Mouse (Mus musculus) adrenal gland, postnatal 4 days (tissue): Measurements from ENCODE around the gene Ttll10. TPM values are rescaled to one million over a fixed set of nuclear protein-coding genes. Genes with fewer than 3 reads are reported as not detected.

Experiments
- DNase-seq, 2 experiments: peaks; one replicate each; pipeline ENCODE4 v3.0.0; 2021 to 2022; ENCODE audit warnings: low spot score in 2 of 2, mixed read lengths in 2 of 2
- long read RNA-seq, 2 experiments: library from polyadenylated mRNA; stranded (forward); transcript quantifications; one replicate each; pipeline ENCODE4 v2.0.0; 2021
- total RNA-seq, 2 experiments: library from RNA; stranded (reverse); gene quantifications; 2 replicates each; pipeline ENCODE4 v1.2.3; 2021

Ttll10 gene
- total RNA-seq = 1 to 10 TPM in 1 of 2 experiments, under 1 TPM in 1; 0.59 to 5.0 TPM
- long read RNA-seq, experiment 1 = 0 reads
- long read RNA-seq, experiment 2, partial matches to known transcripts = 0 of 2 reads
- long read RNA-seq, experiment 2, other reads (novel, unspliced or antisense) = 2 of 2 reads

DNA sequence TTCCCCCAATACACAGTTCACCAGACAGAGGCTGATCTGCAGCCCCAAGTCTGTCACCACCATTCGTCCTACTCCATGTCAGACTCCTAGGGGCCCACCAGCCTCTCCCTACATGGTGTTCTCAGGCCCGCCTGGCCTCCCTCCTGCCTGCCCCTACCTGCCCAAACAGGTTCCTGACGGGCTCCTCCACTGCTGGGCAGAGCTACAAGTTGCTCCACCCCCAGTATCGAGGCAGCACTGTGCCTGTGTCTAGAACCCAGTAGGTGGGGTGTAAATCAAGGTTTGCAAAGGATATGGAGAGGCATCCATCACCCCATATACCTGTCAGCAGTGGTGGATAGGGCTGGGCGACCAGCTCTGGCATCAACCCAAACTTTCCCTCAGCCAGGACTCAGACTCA is at the start of gene Ttll10:
Ttll10 (minus strand) TSS at position 154 of the 400 bp plus-strand sequence.
- DNase-seq = no peak

DNA sequence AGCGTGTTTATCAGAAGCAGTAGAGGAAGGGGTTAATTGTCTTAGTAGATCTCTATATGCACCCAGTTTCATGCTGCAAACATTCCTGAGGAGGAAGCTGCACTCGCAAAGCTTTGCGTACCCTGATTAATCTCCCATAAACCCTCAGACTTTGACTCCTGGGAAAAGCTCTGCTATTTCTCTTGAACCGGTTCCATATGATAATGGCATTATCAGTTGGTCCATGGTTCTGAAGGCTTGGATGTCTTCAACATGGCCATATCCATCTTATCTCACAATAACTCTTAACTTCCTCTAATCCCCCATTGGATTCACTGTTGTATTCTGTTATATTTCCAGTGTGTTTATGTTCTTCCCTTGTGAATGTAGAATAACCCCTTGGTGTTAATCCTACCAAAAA is 44.1 kb upstream of the Ttll10 start:
- no peak for DNase-seq

DNA sequence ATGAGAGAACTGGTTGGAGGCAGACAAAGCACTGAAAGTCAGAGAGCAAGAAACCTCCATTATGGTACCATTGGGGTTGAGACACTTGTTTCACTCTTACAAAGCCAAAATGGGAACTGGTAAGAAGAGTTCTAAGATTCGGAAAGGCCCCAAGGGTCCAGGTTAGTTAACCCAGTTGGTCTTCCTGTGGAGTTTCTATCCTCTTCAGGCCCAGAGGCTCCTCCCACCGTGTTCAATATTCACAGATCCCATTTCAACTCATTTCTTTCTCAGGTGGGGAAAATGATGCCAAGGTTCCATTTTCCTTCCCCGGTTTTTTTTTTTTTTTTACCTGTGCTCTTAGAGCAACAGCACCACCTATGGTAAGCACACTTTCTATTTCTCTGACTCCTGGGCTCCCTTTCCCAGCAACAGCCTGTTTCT is 42.3 kb upstream of the Ttll10 start:
- no peak for DNase-seq

DNA sequence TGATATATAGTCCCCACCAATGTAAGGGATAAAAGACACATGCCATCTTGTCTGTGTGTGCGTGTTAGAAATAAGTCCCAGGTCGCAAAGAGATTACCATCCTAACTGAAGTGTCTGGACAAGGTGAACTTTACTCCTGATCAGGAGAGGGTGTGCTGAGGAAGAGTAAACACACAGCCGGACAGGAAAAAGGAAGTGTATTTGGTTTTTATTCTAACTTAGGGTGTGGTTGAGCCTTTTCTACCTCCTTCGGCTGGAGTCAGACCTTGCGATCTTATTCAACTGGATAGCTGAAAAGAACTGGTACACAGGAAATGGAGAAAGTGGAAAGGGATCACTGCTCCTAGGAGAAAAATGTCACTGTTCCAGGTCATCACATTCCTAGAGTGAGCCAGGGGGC is 41.3 kb upstream of the Ttll10 start:
- no peak for DNase-seq

GRCm38 (mm10) chr4:156099427-156099826 is 40.2 kb upstream of the Ttll10 start:
- no peak for DNase-seq

DNA sequence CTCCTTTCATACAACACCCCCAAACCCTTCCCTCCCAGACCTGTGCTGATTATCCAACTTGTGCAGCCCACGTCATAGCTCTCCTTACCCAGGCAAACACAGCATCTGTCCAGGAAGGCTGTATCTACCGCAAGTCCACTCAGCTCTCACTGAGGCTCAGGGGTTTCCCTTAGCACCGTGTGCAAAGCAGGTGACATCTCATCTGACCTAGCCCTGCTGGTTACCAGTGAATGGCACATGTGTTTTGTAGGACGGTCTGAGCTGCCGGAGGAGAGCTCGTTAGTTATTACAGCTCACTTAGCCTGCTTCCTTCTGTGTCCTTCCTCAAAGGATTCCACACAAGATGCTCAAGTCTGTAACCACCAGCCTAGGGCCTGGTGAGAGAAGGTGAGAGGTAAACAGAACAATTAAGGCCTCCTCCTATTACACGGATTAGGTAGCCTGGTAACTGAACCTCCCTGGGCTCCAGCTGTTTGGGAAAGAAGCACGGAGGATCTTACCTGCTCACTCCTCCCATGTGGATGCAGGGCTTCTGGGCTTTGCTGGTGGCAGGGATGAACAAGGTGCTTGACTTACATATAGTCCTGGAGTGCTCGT is 38.7 kb upstream of the Ttll10 start:
- no peak for DNase-seq

GRCm38 (mm10) chr4:156096191-156096590 is 37.0 kb upstream of the Ttll10 start:
- DNase-seq = no peak

DNA sequence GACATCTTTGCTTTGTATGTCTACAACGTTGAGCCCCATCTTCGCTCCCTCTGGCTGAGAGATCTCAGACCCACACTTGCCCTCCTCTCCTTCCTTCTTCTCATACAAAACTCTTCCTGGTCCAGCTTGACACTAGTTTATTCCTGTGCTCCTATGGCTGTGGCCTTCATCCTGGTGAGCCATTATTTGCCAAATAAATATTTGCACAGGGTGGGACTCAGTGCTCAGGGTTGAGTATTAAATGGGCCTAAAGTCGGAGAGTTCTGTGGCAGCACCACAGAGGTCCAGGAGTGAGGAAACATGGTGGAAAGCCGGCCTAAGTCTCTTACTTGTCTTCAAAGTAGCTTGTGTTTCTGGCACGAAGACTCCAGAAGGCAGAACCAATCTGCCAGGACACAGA is 34.5 kb upstream of the Ttll10 start:
- DNase-seq = no peak

GRCm38 (mm10) chr4:156092765-156093164 is 33.6 kb upstream of the Ttll10 start:
- no peak for DNase-seq

DNA sequence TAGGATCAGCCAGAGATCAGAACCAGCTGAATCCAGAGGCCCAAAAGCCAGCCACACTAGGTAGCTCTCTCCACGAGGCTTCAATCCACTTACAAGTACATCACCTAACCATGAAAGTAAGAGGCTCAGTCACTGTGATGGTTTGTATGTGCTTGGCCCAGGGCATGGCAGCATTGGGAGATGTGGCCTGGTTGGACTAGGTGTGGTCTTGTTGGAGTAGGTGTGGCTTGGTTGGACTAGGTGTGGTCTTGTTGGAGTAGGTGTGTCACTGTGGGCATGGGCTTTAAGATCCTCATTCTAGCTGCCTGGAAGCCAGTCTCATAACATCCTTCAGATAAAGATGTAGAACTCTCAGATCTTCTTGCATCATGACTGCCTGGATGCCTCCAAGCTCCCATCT is 32.0 kb upstream of the Ttll10 start:
- DNase-seq = no peak

- no peak for DNase-seq
Observed at GRCm38 (mm10) chr4:156087398-156088087, 28.3 kb upstream of the Ttll10 start.

DNA sequence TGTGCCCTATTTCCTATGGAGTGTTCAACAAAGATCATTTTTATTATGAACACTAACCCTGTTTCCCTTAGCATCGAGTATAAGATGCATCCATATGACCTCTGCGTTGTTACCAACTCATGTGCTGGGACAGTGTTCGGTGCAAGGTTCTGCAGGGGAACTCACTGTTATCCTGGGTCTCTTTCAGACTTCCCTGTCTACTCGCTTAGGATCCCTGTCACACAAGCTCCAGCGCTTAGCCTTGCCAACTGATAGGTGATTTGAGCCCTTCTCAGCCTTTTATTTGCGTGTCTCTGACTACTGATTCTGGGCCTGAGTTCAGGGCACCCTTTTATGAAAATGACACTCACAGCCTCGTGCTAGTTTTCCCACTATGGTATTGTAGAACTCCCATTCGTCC is 26.0 kb upstream of the Ttll10 start:
- DNase-seq = no peak

DNA sequence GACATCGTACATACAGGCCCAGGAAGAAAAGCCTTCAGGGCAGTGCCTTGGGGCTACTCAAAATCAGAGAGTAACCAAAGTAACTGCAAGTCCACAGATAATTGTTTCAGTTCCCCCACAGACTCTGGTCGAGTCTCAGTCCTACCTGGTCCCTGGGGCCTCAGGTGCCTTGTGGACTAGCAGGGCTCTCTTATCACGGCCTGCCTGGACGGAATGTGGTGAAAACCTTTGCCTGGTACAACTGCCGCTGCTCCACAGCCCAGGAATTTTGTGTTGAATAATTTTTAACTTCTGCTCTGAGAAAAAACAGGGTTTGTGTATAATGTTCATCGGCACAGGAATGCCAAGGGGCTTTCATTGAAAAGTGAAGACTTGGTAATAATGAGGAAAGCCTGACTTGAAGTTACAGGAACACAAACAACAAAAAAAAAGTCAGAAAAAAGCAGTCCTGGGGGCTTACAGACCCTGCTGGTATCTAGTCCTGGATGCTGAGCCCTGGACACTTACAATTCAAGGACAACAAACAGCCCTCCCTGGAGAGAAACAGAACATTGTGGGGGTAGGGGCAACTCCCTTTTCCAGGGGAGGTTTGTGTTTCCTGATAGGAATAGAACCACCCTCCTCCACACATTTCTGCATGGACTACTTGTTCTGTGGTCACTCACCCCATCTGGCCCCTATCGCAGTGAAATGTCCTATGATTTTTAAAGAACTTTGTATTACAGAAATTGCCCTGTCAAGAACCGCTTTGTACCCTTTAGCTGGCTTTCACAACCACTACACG is 25.1 kb upstream of the Ttll10 start:
- DNase-seq = no peak

GRCm38 (mm10) chr4:156083348-156083747 is 24.1 kb upstream of the Ttll10 start:
- no peak for DNase-seq

DNA sequence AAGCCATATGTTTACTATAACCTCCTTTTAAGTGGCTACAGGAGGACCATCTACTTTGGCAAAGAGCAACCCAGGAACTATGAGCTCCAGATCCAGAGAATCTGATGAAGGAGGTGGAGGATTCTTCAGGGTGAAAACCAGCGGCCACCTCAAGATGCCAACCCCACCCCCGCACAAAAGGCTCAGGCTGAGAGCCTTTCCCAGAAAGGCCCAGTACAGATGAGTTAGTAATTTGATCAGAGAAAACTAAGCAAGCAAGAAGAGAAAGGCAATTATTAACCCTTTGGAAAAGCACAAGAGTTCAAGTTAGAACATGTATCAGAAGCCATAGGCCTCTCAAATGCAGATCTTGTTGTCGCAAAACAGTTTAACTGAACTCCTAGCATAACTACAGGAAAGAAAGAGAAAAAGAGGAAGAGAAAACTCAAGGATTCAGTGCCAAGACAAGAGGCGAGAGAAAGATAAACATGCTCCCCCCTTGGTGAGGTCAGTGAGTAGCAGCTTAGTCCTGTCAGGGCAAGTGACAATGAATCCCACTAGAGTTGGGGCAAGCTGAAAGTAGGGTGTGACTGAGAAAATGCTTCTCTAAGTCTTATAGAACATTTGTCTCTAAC is 23.5 kb upstream of the Ttll10 start:
- DNase-seq = no peak

DNA sequence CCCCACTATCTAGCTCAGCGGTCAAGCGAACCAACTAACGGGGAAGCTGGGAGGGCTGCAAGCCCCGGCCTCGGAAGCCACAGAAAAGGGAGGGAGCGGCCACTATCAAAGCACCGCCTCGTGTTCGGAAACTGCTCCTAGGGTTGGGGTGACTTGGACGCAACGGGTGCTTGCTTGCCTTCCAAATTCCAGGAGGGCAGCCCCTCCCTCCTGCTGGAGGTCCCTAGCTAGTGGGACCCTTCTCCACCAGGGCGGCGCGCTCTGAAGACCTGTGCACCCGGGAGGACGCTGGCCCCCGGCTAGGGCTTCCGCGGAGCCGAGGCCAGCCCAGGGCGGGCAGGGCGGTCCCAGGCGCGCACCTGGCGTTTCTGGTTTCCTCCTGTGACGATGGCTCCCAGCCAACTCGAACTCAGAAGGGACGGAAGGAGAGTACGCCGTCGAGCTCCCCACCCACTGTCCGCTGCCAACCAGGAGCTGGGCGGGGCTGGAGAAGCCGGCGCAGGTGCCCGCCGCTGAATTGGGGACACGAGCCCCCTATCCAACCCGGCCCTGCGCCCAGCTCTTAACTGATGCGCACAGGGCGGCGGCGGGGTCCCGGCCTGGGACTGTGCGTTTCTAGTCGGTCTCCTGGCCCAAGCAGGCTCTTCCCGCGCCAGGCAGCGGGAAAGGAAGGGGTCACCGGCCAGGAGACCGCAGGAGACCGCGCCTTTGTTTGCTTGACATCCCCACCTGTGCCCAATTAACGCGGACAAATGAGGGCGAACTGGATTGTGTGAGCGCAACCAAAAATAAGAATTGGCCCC is 18.5 kb upstream of the Ttll10 start:
- no peak for DNase-seq

DNA sequence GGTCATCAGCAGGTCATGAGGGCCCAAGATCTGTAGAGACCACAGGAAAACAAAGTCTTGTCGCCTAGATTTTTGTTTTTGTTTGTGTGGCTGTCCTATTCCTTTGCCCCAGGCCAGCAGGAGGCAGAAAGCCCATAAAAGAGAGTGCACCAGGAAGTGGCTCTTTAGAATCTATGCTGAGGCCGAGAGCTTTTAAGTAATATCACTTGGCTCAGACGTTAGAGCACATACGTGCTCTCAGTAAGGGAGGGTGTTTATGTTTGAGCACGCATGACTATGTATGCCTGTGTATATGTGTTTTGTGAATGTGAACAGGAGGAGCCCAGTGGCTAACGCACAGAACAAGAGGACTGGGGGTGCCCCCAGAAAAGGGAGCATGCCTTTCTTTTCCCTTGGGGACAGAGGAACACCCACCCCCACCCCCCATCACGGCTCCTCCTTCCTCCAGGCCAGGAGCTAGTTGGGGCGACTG is 17.7 kb upstream of the Ttll10 start:
- no peak for DNase-seq

DNA sequence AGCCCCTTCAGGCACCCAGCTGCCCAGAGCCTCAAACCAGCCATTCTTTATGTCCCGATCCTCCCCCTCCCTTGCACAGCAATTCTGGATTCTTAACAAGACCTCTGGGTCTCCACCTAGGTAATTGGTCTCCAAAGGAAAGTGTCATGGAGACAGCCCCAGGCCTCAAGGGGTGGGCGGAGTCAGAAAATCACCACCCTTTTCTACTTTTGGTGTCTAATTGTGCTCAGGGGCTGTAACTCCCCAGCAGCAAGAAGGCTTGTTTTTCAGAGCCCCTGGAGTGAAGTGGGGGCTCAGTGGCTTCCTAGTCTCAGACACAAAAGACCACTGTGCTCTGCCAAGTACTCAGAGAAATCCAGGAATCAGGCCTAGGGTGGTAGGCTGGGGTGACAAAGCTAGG is 11.5 kb upstream of the Ttll10 start:
- no peak for DNase-seq

DNA sequence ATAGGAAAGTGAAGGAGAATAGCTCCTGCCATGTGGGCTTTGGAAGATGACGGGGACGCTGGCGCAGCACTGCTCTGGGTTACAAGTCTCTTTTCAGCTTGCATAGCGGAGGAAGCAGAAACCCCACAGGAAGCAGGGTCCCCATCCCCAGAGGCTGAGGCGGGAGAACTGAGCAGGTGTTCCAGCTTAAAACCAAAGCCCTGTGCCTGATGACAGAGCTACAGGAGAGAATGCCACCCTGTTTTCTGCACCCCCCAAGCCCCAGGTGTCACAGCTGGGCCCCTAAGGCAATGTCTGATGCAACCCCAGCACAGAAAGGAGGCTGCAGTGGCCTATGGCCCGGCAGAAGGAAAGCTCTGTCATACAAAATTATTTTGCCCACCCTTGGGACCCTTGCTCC is 11.1 kb upstream of the Ttll10 start:
- DNase-seq = no peak

- DNase-seq = no peak
Observed at GRCm38 (mm10) chr4:156069701-156070100, 10.5 kb upstream of the Ttll10 start.
